Mouse (Mus musculus) mesoderm, embryonic 11.5 days (tissue): ENCODE measurements around the gene Kcns1.

Experiments used
- DNase-seq: peaks from one replicate; pipeline ENCODE4 v3.0.0-alpha.2; 2012; ENCODE audit warnings: low read depth, low spot score

Gene Kcns1

DNA sequence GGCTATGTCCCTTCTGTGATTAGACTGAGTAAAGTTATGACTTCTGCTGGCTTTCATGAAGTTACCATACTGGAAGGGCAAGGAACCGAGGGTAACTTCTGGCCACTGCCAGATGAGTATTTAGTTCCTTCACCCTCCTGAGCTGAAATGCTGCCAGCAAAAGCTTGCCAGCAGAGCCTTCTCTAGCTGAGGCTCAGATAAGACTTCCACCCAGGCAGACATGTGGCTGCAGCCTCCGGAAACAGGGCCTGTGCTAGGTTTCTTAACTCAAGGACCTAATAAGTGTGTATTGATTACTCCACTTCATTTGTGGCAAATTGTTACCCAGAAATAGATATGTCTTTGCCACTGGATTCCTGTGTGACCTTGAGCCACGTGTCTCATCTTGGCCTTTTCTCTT, 2.5 kb upstream of the Kcns1 start:
- DNase-seq = no peak

DNA sequence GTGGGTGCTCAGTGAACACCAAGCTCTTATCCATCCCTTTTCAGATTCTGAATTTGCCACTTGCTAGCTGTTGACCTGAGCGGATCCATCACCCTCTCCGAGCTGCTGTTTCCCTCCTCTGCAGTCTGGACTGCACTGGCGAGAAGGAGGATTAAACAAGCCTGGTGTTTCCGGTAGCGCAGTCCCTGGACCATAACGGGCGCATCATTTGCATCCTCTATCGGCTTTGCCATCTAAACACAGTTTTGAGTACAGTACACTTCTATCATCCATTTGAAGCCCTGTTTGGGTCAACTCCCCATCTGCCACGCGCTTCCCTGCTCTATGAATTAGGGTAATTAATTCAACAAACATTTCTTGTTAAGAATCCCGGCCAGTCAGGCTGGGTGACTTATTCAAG, 587 bp downstream of the Kcns1 start:
- DNase-seq = no peak

DNA sequence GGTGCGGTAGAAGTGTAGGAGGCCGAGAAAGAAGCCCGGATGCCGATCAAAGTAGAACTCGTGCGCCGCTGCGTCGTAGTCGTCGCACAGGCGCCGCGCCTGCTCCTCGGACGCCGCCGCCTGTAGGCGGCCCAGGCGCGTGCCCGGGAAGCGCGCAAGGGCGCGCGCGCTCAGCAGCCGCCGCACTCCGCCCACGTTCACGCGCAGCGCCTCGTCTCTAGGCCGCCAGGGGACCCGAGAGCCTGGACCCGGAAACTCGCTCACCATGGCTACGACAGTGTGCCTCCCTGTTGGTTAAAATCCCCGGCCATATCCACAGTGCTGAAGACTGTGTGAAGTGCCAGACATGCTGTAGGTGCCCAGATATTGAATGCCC, 2.4 kb downstream of the Kcns1 start:
- peak; percentile 34 for DNase-seq

DNA sequence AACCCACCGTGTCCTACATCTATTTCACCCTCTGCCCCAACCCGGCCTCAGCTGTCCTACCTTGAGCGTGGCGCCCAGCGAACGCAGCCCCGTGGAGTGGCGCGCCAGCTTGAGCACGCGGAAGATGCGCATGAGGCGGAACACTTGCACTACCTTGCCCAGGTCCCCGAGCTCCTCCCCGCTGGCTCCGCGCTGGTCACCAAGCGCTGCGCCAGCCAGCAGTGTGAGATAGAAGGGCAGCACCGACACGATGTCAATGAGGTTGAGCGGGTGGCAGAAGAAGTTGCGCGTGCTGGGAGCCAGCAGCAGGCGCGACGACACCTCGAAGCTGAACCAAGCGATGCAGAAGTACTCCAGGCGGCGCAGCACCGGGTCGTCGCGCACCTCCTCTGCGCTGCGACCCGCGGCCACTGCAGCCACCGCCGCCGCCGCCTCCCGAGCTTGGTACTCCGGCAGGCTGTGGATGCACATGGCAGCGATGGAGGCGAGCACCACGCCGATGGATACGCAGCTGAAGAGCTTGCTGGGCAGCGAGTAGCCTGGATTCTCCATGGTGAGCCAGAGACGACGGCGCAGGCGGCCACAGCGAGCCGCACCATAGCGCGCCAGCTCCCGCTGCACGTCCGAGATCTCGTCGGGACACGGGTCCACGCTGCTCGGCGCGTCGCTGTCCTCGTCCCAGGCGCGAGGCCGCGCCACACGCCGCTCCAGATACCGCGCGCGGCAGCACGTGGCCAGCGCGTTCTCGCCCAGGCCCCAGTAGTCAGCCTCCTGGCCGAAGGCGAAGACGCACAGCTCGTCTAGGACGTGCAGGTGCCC, 3.0 kb downstream of the Kcns1 start:
- DNase-seq = peak; percentile 30

DNA sequence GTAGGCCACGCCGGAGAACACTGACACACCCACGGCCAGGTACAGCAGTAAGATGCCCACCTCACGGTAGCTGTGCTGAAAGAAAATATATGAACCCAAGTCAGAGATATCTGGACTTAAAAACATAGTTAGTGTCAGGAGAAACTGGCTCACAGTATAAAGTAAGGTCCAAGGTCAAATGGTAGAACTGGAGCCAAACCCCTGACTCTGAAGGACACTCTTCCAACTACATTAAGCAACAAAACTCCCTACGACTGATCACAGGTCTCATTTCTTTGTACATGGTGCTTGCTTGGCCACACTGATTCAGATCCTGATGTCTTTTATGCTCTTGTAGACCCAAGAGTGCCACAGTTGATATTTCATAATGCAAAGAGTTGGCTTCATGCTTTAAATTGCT, 6.0 kb downstream of the Kcns1 start:
- DNase-seq = no peak

DNA sequence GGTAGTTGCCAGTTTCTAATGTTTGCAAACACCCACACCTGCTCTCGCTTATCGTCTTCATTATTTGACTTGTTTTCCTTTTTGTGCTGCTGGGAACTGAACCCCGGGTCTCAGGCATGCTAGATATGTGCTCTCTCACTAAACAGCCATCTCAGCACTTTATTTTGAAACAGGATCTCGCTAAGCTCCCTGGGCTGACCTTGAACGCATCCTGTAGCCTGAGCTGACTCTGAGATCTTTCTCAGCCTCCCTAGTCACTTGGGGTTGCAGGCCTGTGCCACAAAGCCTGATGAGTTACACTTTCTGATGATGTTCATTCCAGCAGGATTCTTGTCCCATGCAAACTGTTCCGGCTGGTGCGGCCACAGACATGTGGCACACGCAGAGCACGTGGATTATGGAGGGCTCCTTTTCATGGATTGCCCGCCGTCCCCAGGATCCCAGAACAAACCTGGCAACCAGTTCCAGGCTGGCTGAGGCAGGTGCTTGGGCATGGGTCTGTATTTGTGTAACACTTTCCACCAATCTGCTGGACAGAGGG, 9.3 kb downstream of the Kcns1 start:
- DNase-seq = no peak

DNA sequence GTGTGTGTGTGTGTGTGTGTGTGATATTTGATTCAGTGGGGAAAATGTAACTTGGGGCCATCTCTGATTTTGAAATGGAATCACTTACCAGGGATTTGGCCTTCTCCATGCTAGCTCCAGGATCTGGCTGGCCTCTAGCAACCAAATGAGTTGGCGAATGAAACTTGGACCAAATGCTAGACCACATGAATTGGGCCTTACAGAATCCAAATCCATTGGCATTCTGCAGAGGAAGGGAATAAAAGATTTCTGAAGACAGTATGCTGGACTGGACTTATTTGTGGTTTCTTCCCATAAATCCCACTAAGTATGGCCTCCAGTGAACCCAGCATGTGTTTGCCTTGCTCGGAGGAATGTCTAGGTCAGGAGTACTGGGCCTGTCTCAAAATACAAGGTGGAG, 12.1 kb downstream of the Kcns1 start:
- DNase-seq = no peak

DNA sequence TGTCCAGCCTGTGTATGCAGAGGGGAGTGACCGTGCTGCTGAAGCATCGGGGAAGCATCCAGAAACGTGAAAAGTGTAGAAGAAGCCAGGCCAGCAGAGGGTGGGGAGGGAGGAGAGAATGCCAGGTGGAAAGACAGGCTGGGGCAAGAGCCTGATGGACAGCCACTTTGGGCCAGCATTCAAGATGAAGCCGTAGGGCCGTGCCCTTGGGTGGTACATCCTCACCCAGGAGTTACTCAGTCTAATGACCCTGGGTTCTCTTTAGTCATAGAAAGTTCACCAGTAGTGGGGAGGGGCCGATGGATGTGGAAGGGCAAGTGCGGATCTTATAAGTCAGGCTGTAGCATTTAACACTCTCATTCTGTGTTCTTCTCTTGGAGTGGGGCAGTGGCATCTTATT, 14.8 kb downstream of the Kcns1 start:
- DNase-seq = no peak

DNA sequence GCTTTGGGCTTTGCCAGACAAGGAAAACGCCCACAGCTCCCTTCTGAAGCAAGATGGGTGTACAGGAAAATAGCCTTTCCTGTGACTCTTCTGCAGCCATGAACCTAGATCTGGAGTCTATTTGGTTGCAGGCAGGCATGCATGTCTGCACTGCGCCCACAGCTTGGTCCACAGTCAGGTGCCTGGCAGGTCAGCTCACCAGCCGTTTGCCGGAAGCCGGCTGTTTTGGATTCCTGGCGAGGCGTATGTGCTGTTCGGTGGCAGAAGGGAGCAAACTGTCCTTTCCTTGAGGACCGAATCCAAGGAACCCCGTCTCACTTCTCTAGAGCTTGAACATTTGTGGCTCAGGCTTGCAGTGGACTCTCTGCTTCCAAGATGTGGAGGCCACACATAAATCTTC, 16.9 kb downstream of the Kcns1 start:
- DNase-seq = no peak

DNA sequence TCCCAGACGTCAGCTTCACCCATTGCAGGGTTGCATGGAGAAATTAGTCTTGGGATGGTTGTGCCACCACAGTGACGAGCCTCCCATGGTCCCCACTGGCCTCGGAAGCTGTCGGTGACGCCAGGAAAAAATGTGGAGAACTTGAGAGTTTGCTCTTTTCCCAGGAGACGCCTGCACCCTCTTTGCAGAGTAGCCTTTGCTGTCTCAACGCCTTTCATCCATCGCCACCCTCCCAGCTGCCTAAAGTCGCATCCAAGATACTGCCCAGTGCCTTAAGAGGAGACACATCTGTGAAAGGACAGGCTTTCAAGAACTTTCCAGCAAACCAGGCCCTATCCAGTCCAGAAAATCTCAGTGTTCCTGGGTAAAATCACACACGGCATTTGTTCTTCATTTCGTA, 18.6 kb downstream of the Kcns1 start:
- DNase-seq = no peak

DNA sequence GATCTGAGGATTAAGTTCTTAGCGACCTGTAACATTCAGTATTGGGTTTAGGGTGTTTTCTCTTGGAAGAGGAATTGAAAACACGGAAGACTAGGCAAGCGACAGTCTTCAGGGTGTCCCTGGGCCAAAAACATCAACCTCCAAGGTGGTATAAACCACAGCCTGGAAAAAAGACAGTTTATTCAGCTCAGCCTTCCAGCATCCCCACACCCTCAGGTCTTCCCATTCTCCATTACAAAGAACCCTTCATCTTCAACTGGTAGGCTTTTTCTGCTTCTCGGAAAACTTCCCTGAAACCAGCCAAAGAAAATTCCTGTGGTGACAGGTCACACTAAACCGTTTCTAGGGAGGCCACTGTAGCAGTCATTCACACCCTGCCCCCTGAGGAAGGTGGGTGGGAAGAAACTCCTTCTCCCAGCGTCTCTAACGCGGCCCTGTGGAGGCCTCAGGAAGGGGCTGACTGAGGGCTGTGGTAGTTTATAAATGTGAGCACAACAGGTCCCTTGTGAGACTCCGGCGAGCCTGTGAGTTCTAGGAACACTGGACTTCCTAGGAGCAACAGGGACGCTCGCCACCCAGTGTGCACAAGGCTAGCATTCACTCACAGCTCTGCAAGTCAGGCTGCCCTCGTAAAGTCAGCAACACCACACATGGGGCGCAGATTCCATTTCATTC, 20.7 kb downstream of the Kcns1 start:
- peak; percentile 56 for DNase-seq

DNA sequence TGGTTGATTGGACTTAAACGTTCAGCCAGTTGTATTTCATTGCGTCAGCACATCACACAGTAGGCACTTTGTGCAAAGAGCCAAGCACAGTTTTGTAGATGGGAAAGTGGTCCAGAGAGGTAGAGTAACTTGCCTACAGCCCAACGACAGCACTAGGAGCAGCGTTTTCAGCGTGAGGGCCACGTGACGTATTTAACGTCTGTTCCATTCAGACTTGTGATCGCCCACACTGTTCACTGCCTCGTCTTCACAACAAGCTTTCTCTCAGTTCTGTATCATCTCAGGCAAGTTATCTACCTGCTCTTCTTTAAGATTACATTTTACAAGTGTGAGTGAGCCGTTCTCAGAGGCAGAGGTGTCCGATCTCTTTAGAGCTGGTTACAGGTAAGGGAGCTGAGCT, 24.4 kb downstream of the Kcns1 start:
- no peak for DNase-seq

DNA sequence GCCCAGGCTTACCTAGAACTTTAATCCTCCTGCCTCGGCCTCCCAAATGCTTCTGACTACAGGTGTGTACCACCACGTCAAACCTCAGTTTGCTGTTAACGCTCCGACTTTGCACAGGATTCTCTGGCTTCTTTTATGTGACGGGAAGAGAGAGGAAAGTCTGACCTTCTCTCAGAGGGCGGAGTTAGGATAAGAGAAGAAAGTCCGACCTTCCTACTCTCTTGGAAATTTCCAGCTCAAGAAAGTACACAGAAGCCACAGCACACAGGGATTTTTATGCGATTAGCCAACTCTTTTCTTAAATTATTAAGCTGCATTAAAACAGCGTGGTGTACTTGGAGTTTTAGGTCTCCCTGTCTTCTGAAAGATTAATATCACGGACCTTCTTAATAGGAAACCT, 26.4 kb downstream of the Kcns1 start:
- DNase-seq = no peak

DNA sequence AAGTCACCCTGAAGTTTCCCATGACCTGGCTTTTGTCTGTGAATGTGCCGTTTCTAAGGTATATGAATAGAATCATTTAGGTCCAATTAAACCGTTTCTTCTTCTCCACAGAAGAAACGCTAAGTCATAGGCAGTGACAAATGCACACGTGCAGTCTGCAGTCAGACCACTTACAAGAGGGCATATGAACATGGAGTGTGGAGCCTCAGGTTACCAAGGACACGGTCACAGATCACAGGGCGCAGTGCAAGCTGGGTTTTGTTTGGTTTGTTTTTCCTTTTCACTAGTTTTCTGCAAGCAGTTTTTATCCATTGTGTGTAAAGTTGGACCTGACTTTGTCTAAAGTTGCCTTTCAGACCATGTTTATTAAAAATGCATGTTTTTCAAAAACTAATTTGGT, 26.9 kb downstream of the Kcns1 start:
- no peak for DNase-seq

DNA sequence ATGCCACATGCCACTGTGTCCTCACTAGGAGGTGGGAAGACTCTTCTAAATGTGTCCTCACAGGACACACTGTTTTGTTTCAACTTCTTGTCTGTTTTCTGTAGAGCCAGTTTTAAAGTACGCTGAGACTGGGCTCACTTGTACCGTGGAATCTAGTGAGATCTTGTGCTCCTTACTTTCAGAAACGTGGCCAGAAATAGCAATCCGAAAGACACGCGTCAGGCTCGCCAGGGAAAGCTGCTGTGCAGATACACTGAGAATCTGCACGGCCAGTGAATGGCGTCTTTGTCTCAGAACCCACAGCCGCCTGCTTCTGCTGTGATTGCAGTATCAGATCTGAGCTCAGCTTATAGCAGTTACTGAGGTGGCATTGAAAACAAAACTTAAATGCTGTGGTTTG, 28.9 kb downstream of the Kcns1 start:
- DNase-seq = no peak

DNA sequence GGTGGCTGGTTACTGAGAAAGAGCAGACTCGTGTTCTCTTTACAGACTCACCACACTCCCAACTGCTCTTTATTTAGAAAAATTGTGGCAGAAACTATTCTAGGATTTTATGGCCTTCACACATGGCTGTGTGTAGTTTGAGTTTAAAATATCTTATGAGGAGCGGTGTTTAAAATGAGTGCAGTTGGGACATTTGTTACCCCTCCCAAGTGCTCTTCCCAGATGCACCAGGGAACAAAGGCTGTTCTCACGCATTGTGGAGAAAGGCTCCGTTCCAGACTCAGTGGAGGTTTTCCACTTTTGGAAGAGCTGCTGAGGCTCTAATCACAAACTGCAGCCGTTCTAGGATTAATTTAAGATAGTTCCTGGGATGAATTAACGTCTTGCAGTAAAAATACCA, 33.2 kb downstream of the Kcns1 start:
- no peak for DNase-seq

DNA sequence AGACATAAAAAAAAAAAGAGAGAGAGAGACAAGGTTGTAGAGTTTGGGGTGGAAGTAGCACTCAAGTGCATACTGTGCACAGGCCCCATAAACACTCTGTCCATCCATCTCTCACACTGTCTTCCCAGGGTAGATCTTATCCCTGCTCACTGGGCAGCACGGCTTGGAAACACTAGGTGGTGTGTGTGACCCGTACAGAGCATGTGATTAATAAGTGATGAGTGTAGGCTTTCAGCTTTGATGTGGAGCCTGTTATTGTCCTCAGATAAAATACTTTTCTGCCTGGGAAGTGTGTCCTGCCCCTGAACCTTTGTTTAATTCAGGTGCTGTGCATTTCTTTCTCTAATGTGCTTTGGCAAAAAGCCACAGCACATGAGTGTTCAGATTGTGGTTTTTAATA, 34.5 kb downstream of the Kcns1 start:
- DNase-seq = no peak

DNA sequence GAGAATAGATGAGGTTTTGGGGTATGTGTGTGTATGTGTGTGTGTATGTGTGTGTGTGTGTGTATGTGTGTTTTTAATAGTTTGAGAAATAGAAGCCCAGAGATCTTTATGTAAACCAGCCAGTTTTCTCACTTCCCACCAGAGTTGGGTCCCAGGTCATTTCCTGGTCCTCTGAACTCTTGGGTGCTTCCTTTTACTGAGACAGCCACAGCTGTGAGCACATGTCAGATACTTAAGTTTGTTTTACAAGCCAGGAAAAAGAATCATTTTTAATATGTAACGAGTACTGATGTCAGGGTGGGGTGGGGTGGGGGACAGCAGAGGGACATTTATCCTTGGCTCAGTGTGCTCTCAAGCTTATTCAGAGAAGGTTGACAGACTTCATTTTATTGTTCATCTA, 35.5 kb downstream of the Kcns1 start:
- no peak for DNase-seq

DNA sequence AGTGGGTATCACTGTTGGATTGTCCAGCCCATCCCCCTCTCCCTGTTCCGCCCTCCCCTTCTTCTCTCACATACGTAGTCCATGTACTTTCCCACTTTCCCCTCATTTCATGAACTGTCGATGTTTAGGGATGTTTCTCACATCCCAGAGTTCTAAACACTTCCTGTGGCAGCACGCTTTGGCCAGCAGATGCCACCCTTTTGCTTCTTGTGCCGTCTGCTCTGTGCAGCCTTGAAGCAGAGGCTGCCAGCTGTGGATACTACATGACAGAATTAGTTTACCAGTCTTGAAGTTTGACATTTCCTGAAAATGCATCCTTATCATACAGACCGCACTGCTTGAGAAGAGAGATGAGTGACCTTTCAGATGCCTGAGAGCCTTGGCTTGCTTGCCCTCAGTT, 36.4 kb downstream of the Kcns1 start:
- DNase-seq = no peak

DNA sequence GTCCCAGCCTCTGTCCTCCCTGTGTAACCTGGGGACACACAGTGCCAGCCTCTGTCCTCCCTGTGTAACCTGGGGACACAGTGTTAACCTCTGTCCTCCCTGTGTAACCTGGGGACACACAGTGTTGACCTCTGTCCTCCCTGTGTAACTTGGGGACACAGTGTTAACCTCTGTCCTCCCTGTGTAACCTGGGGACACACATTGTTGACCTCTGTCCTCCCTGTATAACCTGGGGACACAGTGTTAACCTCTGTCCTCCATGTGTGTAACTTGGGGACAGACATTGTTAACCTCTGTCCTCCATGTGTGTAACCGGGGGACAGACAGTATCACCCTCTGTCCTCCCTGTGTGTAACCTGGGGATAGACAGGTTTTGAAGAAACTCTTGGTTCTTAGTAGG, 39.3 kb downstream of the Kcns1 start:
- no peak for DNase-seq

DNA sequence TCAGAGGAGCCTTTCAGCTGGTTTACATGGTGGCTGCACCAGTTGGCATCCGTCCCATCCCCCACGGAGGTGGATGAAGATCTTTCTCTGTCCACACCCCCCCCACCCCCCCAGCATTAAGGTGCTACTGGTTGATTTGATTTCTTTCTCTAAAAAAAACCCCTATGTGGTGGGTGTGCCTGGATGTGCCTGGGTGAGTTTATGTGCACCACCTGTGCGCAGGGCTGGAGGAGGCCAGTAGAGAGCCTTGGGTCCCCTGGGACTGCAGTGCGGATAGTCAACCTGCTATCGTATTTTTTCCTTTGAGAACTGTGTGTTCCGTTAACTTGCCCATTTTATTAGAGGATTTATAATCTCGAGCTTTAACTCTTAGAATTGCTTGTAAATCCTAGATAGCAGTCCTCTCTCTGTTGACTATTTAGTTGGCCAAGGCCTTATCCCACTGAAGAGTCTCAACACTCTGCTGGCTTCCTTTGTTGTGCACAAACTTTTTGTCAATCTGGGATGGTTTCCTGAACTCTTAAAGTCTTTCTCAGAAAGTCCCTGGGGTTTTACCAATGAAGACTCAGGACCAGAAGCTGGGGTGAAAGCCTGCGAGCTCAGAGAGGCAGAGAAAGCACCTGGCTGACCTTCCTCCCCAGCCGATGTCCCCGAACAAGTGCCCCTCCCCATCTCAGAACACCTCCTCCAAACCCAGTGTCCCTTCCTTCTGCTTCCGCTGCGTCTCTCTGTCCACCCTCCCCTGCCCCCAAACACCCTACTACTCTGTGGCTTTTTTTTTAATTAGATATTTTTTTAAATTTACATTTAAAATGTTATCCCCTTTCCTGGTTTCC, 42.1 kb downstream of the Kcns1 start:
- DNase-seq = no peak

DNA sequence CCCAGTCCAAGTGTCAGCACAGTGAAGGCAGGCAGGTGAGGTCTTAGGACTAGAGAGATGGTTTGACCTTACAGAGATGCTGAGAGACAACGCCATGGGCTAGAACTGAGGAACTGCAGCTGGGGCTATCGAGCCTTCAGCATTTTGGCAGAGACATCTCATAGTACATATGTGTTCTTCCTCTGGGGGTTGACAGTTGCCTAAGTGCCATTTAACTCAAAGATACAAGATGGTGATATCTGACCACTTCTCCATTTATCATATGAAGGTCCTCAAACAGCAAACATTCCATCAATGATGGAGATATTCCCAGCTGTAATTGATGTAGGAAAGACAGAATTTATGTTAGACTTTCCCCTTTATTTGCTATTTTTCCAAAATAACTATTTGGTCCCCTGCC, 43.6 kb downstream of the Kcns1 start:
- DNase-seq = no peak
